Mouse (Mus musculus) kidney, embryonic 16.5 days (tissue): ENCODE results near the gene Cacng6. TPM values are rescaled to one million over a fixed set of nuclear protein-coding genes. Genes with fewer than 3 reads are reported as not detected.

ENCODE experiments used
- ATAC-seq: fragments of 200-750 bp; cut with Nextera tagmentation; 2 replicates; pipeline ENCODE4 v1.8.0; 2017; ENCODE audit warnings: moderate TSS enrichment; ENCODE audit not compliant: low FRiP score, low TSS enrichment
- H3K27ac ChIP-seq: fragments of 300-500 bp; sonication (generic); 2 replicates; pipeline ENCODE4 v1.5.1; 2014; ENCODE audit warnings: low read length
- H3K27me3 ChIP-seq: fragments of 300-500 bp; sonication (generic); 2 replicates; pipeline ENCODE4 v1.6.1; 2014; ENCODE audit warnings: low read length, control low read depth, mixed read lengths; ENCODE audit not compliant: insufficient read depth
- H3K36me3 ChIP-seq: fragments of 300-500 bp; sonication (generic); 2 replicates; pipeline ENCODE4 v1.6.1; 2014; ENCODE audit warnings: low read length, control low read depth, mixed read lengths; ENCODE audit not compliant: insufficient read depth
- H3K4me1 ChIP-seq: fragments of 300-500 bp; sonication (generic); 2 replicates; pipeline ENCODE4 v1.6.1; 2014; ENCODE audit warnings: low read length, control low read depth, mixed read lengths; ENCODE audit not compliant: insufficient read depth
- H3K4me2 ChIP-seq: fragments of 300-500 bp; sonication (generic); replicated peaks from 2 replicates; pipeline ENCODE4 v1.6.1; 2014; ENCODE audit warnings: low read depth, low read length
- H3K4me3 ChIP-seq: fragments of 300-500 bp; sonication (generic); 2 replicates; pipeline ENCODE4 v1.5.1; 2014; ENCODE audit warnings: mild to moderate bottlenecking, low read length
- H3K9ac ChIP-seq: fragments of 300-500 bp; sonication (generic); replicated peaks from 2 replicates; pipeline ENCODE4 v1.6.1; 2014; ENCODE audit warnings: low read length
- H3K9me3 ChIP-seq: fragments of 300-500 bp; sonication (generic); 2 replicates; pipeline ENCODE4 v1.6.1; 2016; ENCODE audit warnings: low read length, control low read depth
- WGBS: fragments of 180-500 bp; shearing (Covaris S2); extraction: QIAGEN DNeasy Blood & Tissue Kit; methylation state at CpG from one replicate; pipeline ENCODE4 v1.1.7; 2014; 5-methylcytosine and 5-hydroxymethylcytosine counted together
- polyA plus RNA-seq: library from polyadenylated mRNA; unstranded; fragments of >200 nt; fragmentation: Nextera tagmentation; extraction: Ambion mirVana; gene quantifications from 2 replicates; pipeline ENCODE4 v1.2.1, GENCODE M21; 2015

Cacng6 gene
- polyA plus RNA-seq, 1 experiment from 2014 or later, result 0.22 TPM

DNA sequence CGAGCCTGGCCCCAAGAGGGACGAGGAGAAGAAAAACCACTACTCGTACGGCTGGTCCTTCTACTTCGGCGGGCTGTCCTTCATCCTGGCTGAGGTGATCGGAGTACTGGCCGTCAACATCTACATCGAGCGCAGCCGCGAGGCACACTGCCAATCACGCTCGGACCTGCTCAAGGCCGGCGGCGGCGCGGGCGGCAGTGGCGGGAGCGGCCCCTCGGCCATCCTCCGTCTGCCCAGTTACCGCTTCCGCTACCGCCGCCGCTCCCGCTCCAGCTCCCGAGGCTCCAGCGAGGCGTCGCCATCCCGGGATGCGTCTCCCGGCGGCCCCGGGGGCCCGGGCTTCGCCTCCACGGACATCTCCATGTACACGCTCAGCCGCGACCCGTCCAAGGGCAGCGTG, 9.1 kb upstream of the Cacng6 start:
- Histone ChIP-seq H3K4me3 (peak overlapping the region; percentile 64), H3K27me3 (peaks cover 83% of the 10 kb centered on the region), H3K4me1 (peaks cover 13% of the 10 kb centered on the region), H3K4me2 (peak overlapping the region; percentile 100), H3K36me3 (no peaks in the 10 kb centered on the region), H3K9me3 (peaks cover 3% of the 10 kb centered on the region; the same call in 1 of the 2 replicates), H3K27ac (no peak overlapping the region), H3K9ac (peak overlapping the region; percentile 66)
- under 1% methylated on average over 34 of the region's 47 CpGs for WGBS
- ATAC-seq, result 0 out of 2 replicates have a peak, but pooled peaks have one; percentile 11

GRCm38 (mm10) chr7:3415378-3415777, 8.6 kb upstream of the Cacng6 start:
- Histone ChIP-seq H3K9me3 (peaks cover 3% of the 10 kb centered on the region; the same call in 1 of the 2 replicates), H3K4me1 (peaks cover 13% of the 10 kb centered on the region), H3K4me3 (peak overlapping the region; percentile 64), H3K4me2 (peak overlapping the region; percentile 100), H3K27me3 (peaks cover 86% of the 10 kb centered on the region), H3K9ac (peak overlapping the region; percentile 66), H3K36me3 (no peaks in the 10 kb centered on the region), H3K27ac (no peak overlapping the region)
- ATAC-seq, result peak; percentile 37; the same call in 1 of the 2 replicates
- 0% methylated on average over 48 of the region's 60 CpGs for WGBS

DNA sequence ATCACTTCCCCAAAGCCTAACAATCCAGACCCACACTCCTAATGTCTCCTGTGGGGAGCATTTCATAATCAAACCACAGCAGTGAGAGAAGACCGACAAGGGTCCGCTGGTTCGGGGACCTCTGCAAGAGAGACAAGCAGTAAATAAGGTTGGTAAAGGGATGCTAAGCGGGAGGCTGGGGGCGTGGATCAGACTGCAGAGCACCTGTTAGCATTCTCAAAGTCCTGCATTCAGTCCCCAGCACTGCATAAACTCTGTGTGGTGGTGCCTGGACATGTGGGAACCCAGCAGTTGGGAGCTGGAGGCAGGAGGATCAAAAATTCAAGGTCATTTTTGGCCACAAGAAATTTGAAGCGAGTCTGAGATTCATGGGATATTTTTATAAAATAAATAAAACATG, 4.1 kb upstream of the Cacng6 start:
- Histone ChIP-seq H3K4me3 (no peak overlapping the region), H3K4me2 (no peak overlapping the region), H3K27ac (no peak overlapping the region), H3K27me3 (peaks cover 83% of the 10 kb centered on the region), H3K9me3 (peaks cover 3% of the 10 kb centered on the region; the same call in 1 of the 2 replicates), H3K36me3 (no peaks in the 10 kb centered on the region), H3K4me1 (peaks cover 8% of the 10 kb centered on the region; the same call in 1 of the 2 replicates), H3K9ac (no peak overlapping the region)
- ATAC-seq, result no peak
- 31% methylated on average over 6 of the region's 6 CpGs for WGBS

GRCm38 (mm10) chr7:3420466-3420865, 3.5 kb upstream of the Cacng6 start:
- H3K36me3 ChIP-seq, result no peaks in the 10 kb centered on the region
- no peak overlapping the region for H3K4me2 ChIP-seq
- no peak overlapping the region for H3K4me3 ChIP-seq
- H3K9me3 ChIP-seq, result peaks cover 3% of the 10 kb centered on the region; the same call in 1 of the 2 replicates
- H3K27ac ChIP-seq, result no peak overlapping the region
- H3K4me1 ChIP-seq, result peaks cover 8% of the 10 kb centered on the region; the same call in 1 of the 2 replicates
- 46% methylated on average over 5 of the region's 5 CpGs for WGBS
- no peak overlapping the region for H3K9ac ChIP-seq
- H3K27me3 ChIP-seq, result peaks cover 84% of the 10 kb centered on the region
- ATAC-seq, result no peak

DNA sequence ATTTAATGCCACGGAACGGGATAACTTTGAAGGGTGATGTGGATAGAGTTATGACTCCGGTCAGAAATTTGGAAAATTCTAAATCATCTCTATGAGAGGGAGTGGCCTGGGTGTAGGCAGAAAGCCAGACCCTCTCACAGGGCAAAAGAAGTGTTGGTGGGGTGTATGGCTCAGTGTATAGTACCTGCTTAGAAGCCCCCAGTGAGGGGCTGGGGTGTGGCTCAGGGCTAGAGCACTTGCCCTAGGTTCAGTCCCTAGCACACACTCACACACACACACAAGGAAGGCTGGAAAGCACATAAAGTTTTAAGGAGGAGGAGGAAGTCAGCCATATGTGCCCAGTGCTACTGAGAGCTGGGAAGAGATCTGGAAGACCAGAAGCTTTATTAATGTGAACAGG, 2.7 kb upstream of the Cacng6 start:
- Histone ChIP-seq H3K4me1 (peaks cover 8% of the 10 kb centered on the region; the same call in 1 of the 2 replicates), H3K27me3 (peaks cover 81% of the 10 kb centered on the region), H3K4me2 (no peak overlapping the region), H3K9me3 (peaks cover 2% of the 10 kb centered on the region; the same call in 1 of the 2 replicates), H3K27ac (no peak overlapping the region), H3K36me3 (no peaks in the 10 kb centered on the region), H3K4me3 (no peak overlapping the region), H3K9ac (no peak overlapping the region)
- ATAC-seq, result 0 out of 2 replicates have a peak, but pooled peaks have one; percentile 32
- 38% methylated on average over 3 of the region's 3 CpGs for WGBS

GRCm38 (mm10) chr7:3422051-3422450, 1.9 kb upstream of the Cacng6 start:
- H3K9ac ChIP-seq, result no peak overlapping the region
- no peak for ATAC-seq
- 58% methylated on average over 7 of the region's 7 CpGs for WGBS
- H3K4me1 ChIP-seq, result peaks cover 8% of the 10 kb centered on the region; the same call in 1 of the 2 replicates
- H3K4me3 ChIP-seq, result no peak overlapping the region
- H3K4me2 ChIP-seq, result no peak overlapping the region
- H3K9me3 ChIP-seq, result no peaks in the 10 kb centered on the region
- H3K36me3 ChIP-seq, result no peaks in the 10 kb centered on the region
- H3K27me3 ChIP-seq, result peaks cover 74% of the 10 kb centered on the region
- no peak overlapping the region for H3K27ac ChIP-seq

DNA sequence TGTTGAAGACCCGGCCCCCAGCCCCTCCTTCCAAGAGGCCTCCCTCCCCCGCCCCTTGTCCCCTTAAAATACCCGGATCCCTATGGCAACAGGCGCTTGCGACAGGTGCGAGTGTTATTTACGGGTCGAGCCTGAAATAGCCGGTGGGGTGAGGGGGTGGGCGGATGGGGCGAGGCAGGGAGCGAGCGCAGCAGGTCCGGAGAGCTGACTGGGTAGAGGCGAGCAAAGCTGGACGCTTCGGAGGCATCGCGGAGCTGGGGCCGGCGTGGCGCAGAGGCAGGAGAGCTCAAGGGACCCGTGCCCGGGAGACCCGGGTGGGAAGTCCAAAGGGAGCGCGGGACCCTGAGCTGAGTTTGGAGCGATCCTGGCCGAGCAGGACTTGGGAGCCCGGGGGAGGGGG, 565 bp upstream of the Cacng6 start:
- Histone ChIP-seq H3K9ac (no peak overlapping the region), H3K9me3 (no peaks in the 10 kb centered on the region), H3K27me3 (peaks cover 62% of the 10 kb centered on the region), H3K27ac (no peak overlapping the region), H3K4me2 (peak overlapping the region; percentile 41), H3K36me3 (no peaks in the 10 kb centered on the region), H3K4me1 (peaks cover 8% of the 10 kb centered on the region; the same call in 1 of the 2 replicates), H3K4me3 (peak overlapping the region; percentile 9)
- WGBS, result under 1% methylated on average over 28 of the region's 30 CpGs
- peak; percentile 56; the same call in 1 of the 2 replicates for ATAC-seq

DNA sequence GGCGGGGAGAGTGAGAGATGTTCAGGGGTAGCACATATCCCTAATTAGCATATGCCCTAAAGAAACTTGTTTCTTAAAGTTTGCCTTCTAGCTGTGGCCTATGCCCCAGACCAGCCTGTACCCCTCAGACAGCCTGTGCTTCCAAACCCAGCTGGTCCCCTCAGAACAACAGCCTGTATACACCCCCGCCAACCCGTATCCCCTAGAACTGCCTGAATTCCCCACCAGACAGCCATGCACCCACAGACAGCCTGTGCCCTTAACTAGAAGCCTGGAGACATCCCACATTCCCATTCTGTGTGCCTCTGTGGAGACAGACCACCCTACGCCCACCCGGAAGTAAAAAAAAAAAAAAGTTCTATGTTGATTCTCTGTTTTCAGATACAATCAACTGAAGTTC, 1.1 kb downstream of the Cacng6 start:
- 90% methylated on average over 5 of the region's 5 CpGs for WGBS
- H3K27me3 ChIP-seq, result peaks cover 52% of the 10 kb centered on the region
- H3K36me3 ChIP-seq, result no peaks in the 10 kb centered on the region
- no peak overlapping the region for H3K27ac ChIP-seq
- no peak overlapping the region for H3K4me2 ChIP-seq
- peaks cover 8% of the 10 kb centered on the region; the same call in 1 of the 2 replicates for H3K4me1 ChIP-seq
- H3K9ac ChIP-seq, result no peak overlapping the region
- H3K4me3 ChIP-seq, result no peak overlapping the region
- no peak for ATAC-seq
- no peaks in the 10 kb centered on the region for H3K9me3 ChIP-seq

GRCm38 (mm10) chr7:3430161-3430560, 6.2 kb downstream of the Cacng6 start:
- Histone ChIP-seq H3K27ac (no peak overlapping the region), H3K4me1 (no peaks in the 10 kb centered on the region), H3K9me3 (no peaks in the 10 kb centered on the region), H3K27me3 (peaks cover 9% of the 10 kb centered on the region; the same call in 1 of the 2 replicates), H3K9ac (no peak overlapping the region), H3K36me3 (no peaks in the 10 kb centered on the region), H3K4me3 (no peak overlapping the region), H3K4me2 (no peak overlapping the region)
- 73% methylated on average over 6 of the region's 6 CpGs for WGBS
- no peak for ATAC-seq

DNA sequence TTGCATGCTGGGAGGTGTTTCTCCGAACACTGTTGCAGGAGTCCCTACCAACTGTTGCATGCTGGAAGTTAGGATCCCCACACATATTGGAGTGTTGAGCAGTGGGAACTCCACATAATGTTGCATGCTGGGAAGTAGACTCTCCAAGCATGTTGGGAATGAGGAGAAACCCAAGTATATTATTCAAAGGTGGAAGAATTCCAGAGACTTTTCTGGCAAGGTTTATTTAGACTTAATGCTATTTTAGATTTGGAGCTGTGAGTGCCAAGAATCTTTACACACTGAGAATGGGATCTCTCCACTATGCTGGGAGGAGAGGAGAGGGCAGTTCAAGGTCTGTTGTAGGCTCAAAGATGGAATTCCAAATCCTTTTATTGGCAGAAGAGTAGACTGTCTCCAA, 8.1 kb downstream of the Cacng6 start:
- no peak overlapping the region for H3K27ac ChIP-seq
- H3K4me2 ChIP-seq, result no peak overlapping the region
- 81% methylated on average over 1 of the region's 1 CpGs for WGBS
- H3K9ac ChIP-seq, result no peak overlapping the region
- no peaks in the 10 kb centered on the region for H3K4me1 ChIP-seq
- H3K4me3 ChIP-seq, result no peak overlapping the region
- no peaks in the 10 kb centered on the region for H3K27me3 ChIP-seq
- H3K9me3 ChIP-seq, result no peaks in the 10 kb centered on the region
- no peaks in the 10 kb centered on the region for H3K36me3 ChIP-seq
- ATAC-seq, result no peak
